Mouse (Mus musculus) hindbrain, embryonic 11.5 days (tissue): ENCODE measurements at regions not wholly inside any gene's neighbourhood (a gene's known extent, or its start where the extent isn't known, plus 50 kb on each side); places are given as distances from the start of the nearest gene placed in this dataset.
A peak's percentile ranks its signal among the peaks of the same experiment; 100 is the strongest.

Experiments used
- ATAC-seq: fragments of 200-750 bp; cut with Nextera tagmentation; 2 replicates; pipeline ENCODE4 v1.8.0; 2017; ENCODE audit warnings: mild to moderate bottlenecking, moderate TSS enrichment, moderate library complexity; ENCODE audit not compliant: low FRiP score
- DNase-seq: peaks from one replicate; pipeline ENCODE4 v3.0.0-alpha.2; 2015; ENCODE audit warnings: low spot score
- H3K27ac ChIP-seq: fragments of 300-500 bp; sonication (generic); 2 replicates; pipeline ENCODE4 v1.5.1; 2014; ENCODE audit warnings: mild to moderate bottlenecking, low read depth, low read length
- H3K27me3 ChIP-seq: fragments of 300-500 bp; sonication (generic); 2 replicates; pipeline ENCODE4 v1.6.1; 2014; ENCODE audit warnings: mild to moderate bottlenecking, low read length, moderate library complexity, mixed read lengths; ENCODE audit not compliant: control insufficient read depth, insufficient read depth
- H3K36me3 ChIP-seq: fragments of 300-500 bp; sonication (generic); 2 replicates; pipeline ENCODE4 v1.6.1; 2014; ENCODE audit warnings: mild to moderate bottlenecking, low read length, moderate library complexity, mixed read lengths; ENCODE audit not compliant: control insufficient read depth, insufficient read depth
- H3K4me1 ChIP-seq: fragments of 300-500 bp; sonication (generic); replicated peaks from 2 replicates; pipeline ENCODE4 v1.6.1; 2014; ENCODE audit warnings: low read length, mixed read lengths; ENCODE audit not compliant: control insufficient read depth, insufficient read depth
- H3K4me2 ChIP-seq: fragments of 300-500 bp; sonication (generic); replicated peaks from 2 replicates; pipeline ENCODE4 v1.6.1; 2014; ENCODE audit warnings: mild to moderate bottlenecking, low read depth, low read length
- H3K4me3 ChIP-seq: fragments of 300-500 bp; sonication (generic); 2 replicates; pipeline ENCODE4 v1.5.1; 2014; ENCODE audit warnings: low read depth, low read length
- H3K9ac ChIP-seq: fragments of 300-500 bp; sonication (generic); 2 replicates; pipeline ENCODE4 v1.6.1; 2014; ENCODE audit warnings: low read depth, low read length
- H3K9me3 ChIP-seq: fragments of 300-500 bp; sonication (generic); 2 replicates; pipeline ENCODE4 v1.6.1; 2016; ENCODE audit warnings: low read length; ENCODE audit not compliant: control insufficient read depth
- WGBS: fragments of 180-500 bp; shearing (Covaris S2); extraction: QIAGEN DNeasy Blood & Tissue Kit; methylation state at CpG from one replicate; pipeline ENCODE4 v1.1.7; 2014; 5-methylcytosine and 5-hydroxymethylcytosine counted together

GRCm38 (mm10) chr3:39776278-39777039 lies 754.6 kb upstream of the Intu start:
- no peaks in the 10 kb centered on the region for H3K9me3 ChIP-seq
- no peak for ATAC-seq

DNA sequence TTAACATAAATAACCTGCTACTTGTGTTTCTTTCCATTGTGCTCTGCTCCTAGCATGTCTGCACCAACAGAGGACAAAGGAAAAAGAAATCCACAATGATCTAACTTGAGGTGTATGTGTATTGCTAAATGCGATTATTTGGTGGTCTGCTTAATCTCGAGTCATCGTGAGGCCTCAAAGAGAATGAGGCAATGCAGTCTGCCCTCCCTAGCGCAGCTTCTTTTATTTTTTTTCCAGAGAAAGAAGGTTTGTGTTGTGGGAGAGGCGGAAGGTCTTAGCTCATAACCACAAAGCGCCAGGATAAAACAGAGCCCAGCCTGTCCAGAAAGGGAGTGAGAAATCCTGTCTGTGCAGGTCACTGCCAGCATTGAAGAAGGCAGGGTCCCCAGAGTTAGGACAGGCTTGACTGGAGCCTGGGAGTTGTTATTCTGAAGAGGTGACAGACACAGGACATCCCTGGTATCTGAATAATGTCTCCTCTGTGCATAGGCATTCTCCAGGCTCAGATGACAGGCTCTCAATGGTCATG lies 751.3 kb upstream of the Intu start:
- H3K9me3 ChIP-seq: no peaks in the 10 kb centered on the region
- no peaks in the 10 kb centered on the region for H3K36me3 ChIP-seq
- H3K27me3 ChIP-seq: no peaks in the 10 kb centered on the region
- H3K4me1 ChIP-seq: no peaks in the 10 kb centered on the region; the same call in 1 of the 2 replicates
- no peak overlapping the region for H3K27ac ChIP-seq
- no peak overlapping the region for H3K4me2 ChIP-seq
- no peak overlapping the region for H3K9ac ChIP-seq
- no peak overlapping the region for H3K4me3 ChIP-seq
- 60% methylated on average over 6 of the region's 6 CpGs for WGBS
- DNase-seq (peak; percentile 11), ATAC-seq (peak; percentile 51; the same call in 1 of the 2 replicates)

More at GRCm38 (mm10) chr3:39776278-39777039, 754.6 kb upstream of the Intu start:
- no peaks in the 10 kb centered on the region for H3K4me1 ChIP-seq
- H3K27me3 ChIP-seq: no peaks in the 10 kb centered on the region
- DNase-seq: no peak
- no peak overlapping the region for H3K4me3 ChIP-seq
- H3K4me2 ChIP-seq: no peak overlapping the region
- 91% methylated on average over 7 of the region's 7 CpGs for WGBS
- no peaks in the 10 kb centered on the region for H3K36me3 ChIP-seq
- H3K9ac ChIP-seq: no peak overlapping the region
- no peak overlapping the region for H3K27ac ChIP-seq

DNA sequence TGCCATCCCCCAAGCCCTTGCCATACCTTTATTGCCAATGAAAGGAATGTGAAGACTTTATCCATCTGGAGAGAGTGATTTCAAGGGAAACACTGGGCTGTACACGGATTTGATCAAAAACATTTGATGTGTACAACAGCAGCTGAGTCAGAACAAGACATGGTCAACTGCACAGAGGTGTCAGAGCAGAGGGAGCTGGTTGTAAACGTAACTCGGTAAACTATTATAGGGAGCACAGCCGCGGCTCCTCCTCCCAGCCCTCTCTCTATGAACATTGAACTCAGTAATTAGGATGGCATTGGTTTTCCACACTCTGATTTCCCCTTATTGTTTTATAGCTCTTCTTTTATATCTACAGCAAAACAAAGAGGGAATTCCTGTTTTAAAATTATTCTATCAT lies 750.8 kb upstream of the Intu start:
- ATAC-seq: peak; percentile 7; the same call in 1 of the 2 replicates
- Histone ChIP-seq H3K27me3 (no peaks in the 10 kb centered on the region), H3K27ac (no peak overlapping the region), H3K9me3 (no peaks in the 10 kb centered on the region), H3K9ac (no peak overlapping the region), H3K4me1 (no peaks in the 10 kb centered on the region; the same call in 1 of the 2 replicates), H3K4me2 (no peak overlapping the region), H3K4me3 (no peak overlapping the region), H3K36me3 (no peaks in the 10 kb centered on the region)
- DNase-seq: no peak
- 70% methylated on average over 5 of the region's 5 CpGs for WGBS

- H3K4me3 ChIP-seq: no peak overlapping the region
- no peak for ATAC-seq
- H3K4me1 ChIP-seq: no peaks in the 10 kb centered on the region; the same call in 1 of the 2 replicates
- no peak overlapping the region for H3K27ac ChIP-seq
- H3K9me3 ChIP-seq: no peaks in the 10 kb centered on the region
- no peak overlapping the region for H3K4me2 ChIP-seq
- 90% methylated on average over 2 of the region's 2 CpGs for WGBS
- H3K9ac ChIP-seq: no peak overlapping the region
- H3K36me3 ChIP-seq: no peaks in the 10 kb centered on the region
- no peaks in the 10 kb centered on the region for H3K27me3 ChIP-seq
- DNase-seq: no peak
Measured at GRCm38 (mm10) chr3:39784901-39785300, 746.2 kb upstream of the Intu start.

DNA sequence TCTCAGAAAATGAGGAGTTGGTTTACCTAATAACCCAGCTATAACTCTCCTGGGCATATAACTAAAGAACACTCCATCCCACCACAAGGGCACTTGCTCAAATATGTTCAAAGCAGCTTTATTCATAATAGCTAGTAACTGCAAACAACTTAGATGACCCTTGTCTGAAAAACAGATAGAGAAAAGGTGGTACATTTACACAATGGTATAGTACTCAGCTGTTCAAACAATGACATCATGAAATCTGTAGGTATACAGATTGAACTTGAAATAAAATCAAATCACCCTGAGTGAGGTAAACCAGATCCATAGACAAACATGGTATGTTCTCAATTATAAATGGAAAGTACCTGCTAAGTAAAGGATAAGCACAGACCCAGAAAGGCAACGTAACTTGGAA lies 721.5 kb upstream of the Intu start:
- 73% methylated on average over 1 of the region's 1 CpGs for WGBS

DNA sequence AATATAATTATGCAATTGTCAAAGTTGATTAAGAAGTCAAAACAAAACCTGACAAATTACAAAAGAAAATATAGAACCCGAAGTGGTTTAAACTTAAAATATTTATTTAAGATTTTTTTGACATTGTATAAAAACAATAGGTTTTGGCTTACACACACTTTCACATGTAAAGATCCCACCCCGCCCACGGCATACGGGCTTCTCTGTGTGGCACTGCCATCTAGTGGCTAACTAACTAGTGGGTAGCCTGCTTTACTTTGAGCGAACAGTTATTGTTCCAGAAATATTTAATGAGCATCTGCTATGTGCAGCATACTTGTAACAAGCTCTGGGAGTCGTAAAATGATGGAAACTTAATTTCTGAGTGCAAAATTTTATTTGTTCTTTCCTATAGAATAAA lies 716.3 kb upstream of the Intu start:
- H3K27ac ChIP-seq: no peak overlapping the region
- WGBS: 29% methylated on average over 6 of the region's 6 CpGs

More for the DNA sequence above, 721.5 kb upstream of the Intu start:
- Histone ChIP-seq H3K4me2 (no peak overlapping the region), H3K27me3 (no peaks in the 10 kb centered on the region), H3K4me3 (no peak overlapping the region), H3K27ac (no peak overlapping the region), H3K36me3 (no peaks in the 10 kb centered on the region), H3K4me1 (no peaks in the 10 kb centered on the region), H3K9me3 (no peaks in the 10 kb centered on the region), H3K9ac (no peak overlapping the region)
- DNase-seq: no peak
- ATAC-seq: no peak

DNA sequence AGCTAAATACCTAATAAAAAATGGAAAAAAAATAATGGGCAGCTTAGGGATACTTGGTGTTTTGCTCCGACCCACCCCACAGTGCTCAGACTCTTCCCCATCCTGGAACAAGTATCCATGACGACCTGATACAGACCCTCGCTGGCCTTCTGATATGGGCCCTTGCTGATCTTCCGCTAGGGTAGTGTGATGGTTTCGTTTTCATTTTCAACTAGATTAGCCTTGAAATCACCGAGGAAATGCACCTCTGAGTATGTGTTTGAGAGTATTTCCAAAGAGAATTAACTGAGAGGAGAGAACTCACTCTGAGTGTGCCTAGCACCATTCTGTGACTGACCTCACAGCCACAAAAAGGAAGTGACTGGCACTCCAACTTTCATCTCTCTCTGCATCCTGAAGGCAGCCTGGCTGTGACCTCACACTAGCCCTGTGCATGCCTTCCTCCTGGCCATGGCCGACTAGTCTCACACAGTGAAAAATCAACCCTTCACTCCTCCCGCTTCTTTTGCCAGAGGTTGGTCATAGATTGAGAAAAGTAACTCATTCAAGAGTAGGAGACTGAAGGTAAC lies 700.5 kb upstream of the Intu start:
- Histone ChIP-seq H3K36me3 (no peaks in the 10 kb centered on the region), H3K27me3 (no peaks in the 10 kb centered on the region), H3K4me1 (no peaks in the 10 kb centered on the region), H3K9ac (no peak overlapping the region), H3K4me3 (no peak overlapping the region), H3K4me2 (no peak overlapping the region), H3K27ac (no peak overlapping the region), H3K9me3 (no peaks in the 10 kb centered on the region)
- ATAC-seq: no peak
- no peak for DNase-seq
- WGBS: 87% methylated on average over 8 of the region's 8 CpGs

More for the DNA sequence above, 716.3 kb upstream of the Intu start:
- Histone ChIP-seq H3K4me2 (no peak overlapping the region), H3K36me3 (no peaks in the 10 kb centered on the region), H3K4me3 (no peak overlapping the region), H3K9me3 (no peaks in the 10 kb centered on the region), H3K4me1 (no peaks in the 10 kb centered on the region), H3K9ac (no peak overlapping the region), H3K27me3 (no peaks in the 10 kb centered on the region)
- ATAC-seq: no peak; the same call in 1 of the 2 replicates
- DNase-seq: peak; percentile 78

DNA sequence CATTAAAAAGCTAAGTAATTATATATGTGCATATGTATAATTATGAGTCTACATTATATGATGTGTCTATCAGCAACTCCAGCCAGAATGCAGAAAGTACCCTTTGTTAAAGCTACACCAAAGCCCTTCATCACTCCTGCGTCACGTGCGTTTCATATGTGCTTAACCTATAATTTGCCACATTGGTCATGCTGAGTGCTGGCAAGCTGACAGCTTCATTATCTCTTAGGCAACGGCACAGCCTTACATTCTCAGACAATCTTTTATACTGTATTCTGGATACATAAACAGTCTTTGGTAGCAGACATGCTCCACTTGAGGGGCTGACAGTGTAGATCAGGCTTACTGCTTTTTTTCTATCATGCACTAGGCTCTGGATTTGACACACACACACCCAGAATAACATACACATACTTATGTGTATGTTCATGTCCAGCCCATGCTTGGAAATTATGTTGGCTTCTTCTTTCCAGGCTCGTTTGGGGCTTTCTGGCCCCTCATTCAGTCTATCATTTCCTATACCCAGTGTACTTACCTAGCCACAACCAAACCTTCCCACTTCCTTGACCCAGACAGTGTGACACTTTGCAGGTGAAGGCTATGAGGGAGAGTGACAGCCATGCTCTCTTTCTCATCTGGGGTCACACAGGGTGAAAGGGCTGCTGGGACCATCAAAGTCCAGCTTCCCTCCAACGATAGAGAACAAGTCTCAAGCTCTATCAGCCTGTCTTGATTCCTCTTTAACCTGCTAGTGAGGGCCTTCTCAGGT lies 692.5 kb upstream of the Intu start:
- no peak overlapping the region for H3K27ac ChIP-seq
- WGBS: 68% methylated on average over 6 of the region's 6 CpGs

More for the DNA sequence above, 692.5 kb upstream of the Intu start:
- DNase-seq (no peak), ATAC-seq (no peak)
- Histone ChIP-seq H3K27me3 (no peaks in the 10 kb centered on the region), H3K9me3 (no peaks in the 10 kb centered on the region), H3K36me3 (no peaks in the 10 kb centered on the region), H3K4me2 (no peak overlapping the region), H3K4me3 (no peak overlapping the region), H3K9ac (no peak overlapping the region), H3K4me1 (no peaks in the 10 kb centered on the region)
